Mouse (Mus musculus): ENCODE results near the gene Asgr2. TPM values are rescaled to one million over a fixed set of nuclear protein-coding genes. Genes with fewer than 3 reads are reported as not detected.

Asgr2 gene
- not detected for polyA plus RNA-seq (2017; shearing (Covaris generic))

DNA sequence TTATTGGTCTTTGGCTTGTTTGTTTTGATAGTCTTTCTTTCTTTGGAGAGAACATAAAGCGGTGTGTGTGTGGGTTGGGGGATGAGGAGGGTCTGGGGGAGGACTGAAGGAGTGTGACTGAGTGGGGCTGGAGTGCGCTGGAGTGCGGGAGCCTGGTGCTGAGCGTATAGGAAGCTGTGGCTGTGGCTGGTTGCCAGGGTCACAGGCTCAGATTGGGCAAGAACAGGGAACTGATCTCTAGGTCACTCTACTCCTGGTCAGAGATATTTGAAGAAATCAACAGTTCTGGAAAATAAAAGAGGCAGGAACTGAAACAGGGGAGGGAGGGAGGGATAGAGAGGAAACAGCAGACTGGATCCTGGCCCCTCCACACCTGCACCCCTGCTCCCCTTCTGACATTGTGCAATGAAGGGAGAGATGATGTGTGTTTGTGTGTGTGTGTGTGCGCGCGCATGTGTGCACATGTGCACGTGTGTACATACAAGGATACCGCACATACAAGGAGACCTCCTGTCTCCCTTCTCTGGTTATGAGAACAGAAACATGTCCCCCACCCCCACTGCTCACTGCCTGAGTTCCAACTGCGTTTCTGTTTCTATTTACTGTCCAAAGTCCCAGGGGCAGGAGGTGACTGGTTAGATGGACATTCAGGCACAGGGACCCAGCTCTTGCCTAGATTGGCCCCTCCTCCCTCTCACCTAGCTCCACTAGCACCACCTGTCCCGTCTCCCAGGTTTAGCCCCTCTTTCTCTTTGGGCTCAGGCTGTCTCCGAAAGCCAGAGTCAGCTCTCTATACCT is at the start of gene Asgr2:
Gene Asgr2, plus strand, starts transcription at position 659 of the 798 bp plus-strand sequence.

DNA sequence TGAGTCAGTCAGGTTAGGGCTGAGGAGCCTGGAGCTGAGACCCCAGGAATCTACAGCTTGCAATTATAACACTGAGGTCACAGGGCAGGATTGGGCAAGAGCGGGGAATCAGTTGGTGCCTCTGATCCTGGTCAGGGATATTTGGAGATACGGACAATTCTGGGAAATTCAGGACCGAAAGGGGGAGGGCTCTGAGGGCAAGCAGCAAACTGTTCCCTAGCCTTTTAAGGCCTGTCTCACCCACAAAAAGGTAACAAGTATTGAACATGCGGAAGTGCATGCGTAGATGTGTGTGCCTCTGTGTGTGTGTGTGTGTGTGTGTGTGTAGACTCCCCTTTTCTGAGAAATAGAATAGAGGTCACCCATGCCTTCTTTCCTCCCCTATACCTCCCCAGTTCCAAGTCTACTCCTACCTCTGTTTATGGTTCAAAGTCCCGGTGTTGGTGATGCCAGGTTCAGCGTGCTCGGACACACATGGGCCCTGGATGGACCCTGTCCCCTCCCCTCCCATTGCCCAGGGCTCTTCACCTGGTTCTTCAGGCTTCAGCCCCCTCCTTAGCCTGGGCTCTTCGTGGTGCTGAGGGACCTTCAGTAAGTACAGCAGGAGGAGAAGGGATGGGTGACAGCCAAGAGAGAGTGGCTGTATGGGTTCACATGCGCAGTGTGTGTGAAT is 38.4 kb upstream of the Asgr2 start, which contains the start of gene Asgr1:
Gene Asgr1, plus strand, starts transcription at position 188 of the 673 bp plus-strand sequence.

DNA sequence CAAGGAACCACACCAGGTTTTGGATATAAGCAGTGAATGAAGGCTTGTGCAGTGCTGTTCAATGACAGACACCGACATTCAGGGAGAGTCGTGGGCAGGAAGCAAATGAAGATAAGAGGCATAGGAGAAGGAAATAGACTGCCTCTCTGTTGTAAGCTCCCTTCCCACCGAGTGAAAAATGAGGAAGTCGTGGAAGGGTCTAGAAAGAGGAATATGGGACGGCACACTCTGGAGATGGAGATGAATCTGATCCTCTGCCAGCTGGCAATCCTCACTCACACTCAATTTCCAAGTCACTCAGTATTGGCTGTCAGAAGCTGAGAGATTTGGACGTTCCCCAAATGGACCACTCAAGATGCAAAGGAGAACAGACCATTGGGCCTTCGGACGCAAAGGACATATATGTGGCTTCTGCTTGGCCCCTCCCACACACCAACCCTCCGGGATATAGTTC is 37.5 kb downstream of the Asgr2 start, which contains the start of gene Mgl2:
Gene Mgl2, plus strand, starts transcription at position 404 of the 454 bp plus-strand sequence.

Other genes starting within 250 kb of the Asgr2 start
- 9.2 TPM for gene Plscr3, start 246.3 kb upstream of the Asgr2 start, polyA plus RNA-seq (2017; shearing (Covaris generic))
- gene Tnk1, start 233.9 kb upstream of the Asgr2 start, polyA plus RNA-seq (2017; shearing (Covaris generic)): not detected
- not detected for gene Tmem95, start 214.6 kb upstream of the Asgr2 start, polyA plus RNA-seq (2017; shearing (Covaris generic))
- 0.11 TPM for gene Kctd11, start 211.2 kb upstream of the Asgr2 start, polyA plus RNA-seq (2017; shearing (Covaris generic))
- gene Acap1, start 197.1 kb upstream of the Asgr2 start, polyA plus RNA-seq (2017; shearing (Covaris generic)): 462 TPM
- 0.80 TPM for gene 2810408A11Rik, start 191.7 kb upstream of the Asgr2 start, polyA plus RNA-seq (2017; shearing (Covaris generic))
- 5.4 TPM for gene Neurl4, start 191.6 kb upstream of the Asgr2 start, polyA plus RNA-seq (2017; shearing (Covaris generic))
- 200 TPM for gene Gps2, start 178.8 kb upstream of the Asgr2 start, polyA plus RNA-seq (2017; shearing (Covaris generic))
- gene Eif5a, start 170.7 kb upstream of the Asgr2 start, polyA plus RNA-seq (2017; shearing (Covaris generic)): 977 TPM
- gene Ybx2, start 156.8 kb upstream of the Asgr2 start, polyA plus RNA-seq (2017; shearing (Covaris generic)): not detected
- gene Slc2a4, start 144.5 kb upstream of the Asgr2 start, polyA plus RNA-seq (2017; shearing (Covaris generic)): not detected
- gene Cldn7, start 127.9 kb upstream of the Asgr2 start, polyA plus RNA-seq (2017; shearing (Covaris generic)): not detected
- gene Ctdnep1, start 111.5 kb upstream of the Asgr2 start, polyA plus RNA-seq (2017; shearing (Covaris generic)): 41.4 TPM
- gene Elp5, start 110.1 kb upstream of the Asgr2 start, polyA plus RNA-seq (2017; shearing (Covaris generic)): 50.5 TPM
- 366 TPM for gene Gabarap, start 101.5 kb upstream of the Asgr2 start, polyA plus RNA-seq (2017; shearing (Covaris generic))
- gene Phf23, start 96.9 kb upstream of the Asgr2 start, polyA plus RNA-seq (2017; shearing (Covaris generic)): 52.0 TPM
- 20.9 TPM for gene Dvl2, start 92.0 kb upstream of the Asgr2 start, polyA plus RNA-seq (2017; shearing (Covaris generic))
- gene Acadvl, start 77.2 kb upstream of the Asgr2 start, polyA plus RNA-seq (2017; shearing (Covaris generic)): 83.6 TPM
- 4.6 TPM for gene Dlg4, start 75.7 kb upstream of the Asgr2 start, polyA plus RNA-seq (2017; shearing (Covaris generic))
- gene Asgr1, start 38.6 kb upstream of the Asgr2 start, polyA plus RNA-seq (2017; shearing (Covaris generic)): not detected
- not detected for gene Mgl2, start 37.7 kb downstream of the Asgr2 start, polyA plus RNA-seq (2017; shearing (Covaris generic))
- not detected for gene Clec10a, start 63.6 kb downstream of the Asgr2 start, polyA plus RNA-seq (2017; shearing (Covaris generic))
- gene Slc16a11, start 120.1 kb downstream of the Asgr2 start, polyA plus RNA-seq (2017; shearing (Covaris generic)): 0.65 TPM
- gene Slc16a13, start 128.4 kb downstream of the Asgr2 start, polyA plus RNA-seq (2017; shearing (Covaris generic)): 1.4 TPM
- gene Bcl6b, start 137.2 kb downstream of the Asgr2 start, polyA plus RNA-seq (2017; shearing (Covaris generic)): not detected
- gene 0610010K14Rik, start 145.3 kb downstream of the Asgr2 start, polyA plus RNA-seq (2017; shearing (Covaris generic)): 86.5 TPM
- 2.4 TPM for gene Gm21988, start 147.2 kb downstream of the Asgr2 start, polyA plus RNA-seq (2017; shearing (Covaris generic))
- 237 TPM for gene Rnasek, start 147.2 kb downstream of the Asgr2 start, polyA plus RNA-seq (2017; shearing (Covaris generic))
- gene Alox12, start 162.7 kb downstream of the Asgr2 start, polyA plus RNA-seq (2017; shearing (Covaris generic)): not detected
- not detected for gene Alox12e, start 230.0 kb downstream of the Asgr2 start, polyA plus RNA-seq (2017; shearing (Covaris generic))

Measured in effector memory CD4-positive, alpha-beta T cell, adult 5 months (primary cell).